Comparison of ENCODE assay signal across 14 mouse cellular contexts in genomic region chr4:87332968-87333367, GRCm38 (mm10).
"Had no signal": no experiment of that assay in that cellular context is flagged by ENCODE, and none has a peak within 500 bp of the region (broad histone marks: within the 10 kb centered on the region; RNA-seq: fewer than 3 reads in every experiment).

No protein-coding gene starts in this region.

- ATAC-seq: intestine, embryonic 16.5 days; midbrain, embryonic 13.5 days; midbrain, embryonic 16.5 days had no signal

- DNase-seq: kidney, adult 18-20 months; kidney, adult 9 months; kidney, postnatal 14 days; kidney, postnatal 4 days; liver, embryonic 13.5 days; lung, adult 2 months; thymus, adult 2 months; thymus, postnatal 14 days; thymus, postnatal 4 days had no signal

- H3K9me3 ChIP-seq: liver, embryonic 13.5 days; midbrain, embryonic 13.5 days; neural tube, embryonic 12.5 days had no signal

- H3K4me1 ChIP-seq: liver, embryonic 13.5 days; midbrain, embryonic 13.5 days; neural tube, embryonic 12.5 days had no signal

- H3K9ac ChIP-seq: liver, embryonic 13.5 days; midbrain, embryonic 13.5 days; neural tube, embryonic 12.5 days had no signal

- H3K36me3 ChIP-seq: liver, embryonic 13.5 days; midbrain, embryonic 13.5 days; neural tube, embryonic 12.5 days had no signal

- H3K27ac ChIP-seq: liver, embryonic 13.5 days; macrophage; midbrain, embryonic 13.5 days; neural tube, embryonic 12.5 days had no signal

- H3K4me2 ChIP-seq: liver, embryonic 13.5 days; midbrain, embryonic 13.5 days; neural tube, embryonic 12.5 days had no signal

- H3K4me3 ChIP-seq: liver, embryonic 13.5 days; midbrain, embryonic 13.5 days; neural tube, embryonic 12.5 days had no signal

- H3K27me3 ChIP-seq: liver, embryonic 13.5 days; midbrain, embryonic 13.5 days; neural tube, embryonic 12.5 days had no signal
